Comparison of ENCODE assay signal across 13 mouse cellular contexts in genomic region chr6:5379048-5379447, GRCm38 (mm10). TPM values are rescaled to one million over a fixed set of nuclear protein-coding genes. Genes with fewer than 3 reads are reported as not detected.
DNase-seq lines count a peak whose midpoint lies in the region; ATAC-seq and TF ChIP-seq lines count a peak whose summit lies in the region.
"Had no signal": no experiment of that assay in that cellular context is flagged by ENCODE, and none has a peak within 500 bp of the region (broad histone marks: within the 10 kb centered on the region; RNA-seq: fewer than 3 reads in every experiment).

No protein-coding gene starts in this region.

- peak overlapping the region; percentile 85 for H3K27ac ChIP-seq in midbrain, embryonic 10.5 days (replicated peaks)
- no peak overlapping the region for H3K27ac ChIP-seq in midbrain, postnatal 0 days (ENCODE audit: low read depth, low read length)
- peak overlapping the region; percentile 93 for H3K27ac ChIP-seq in hindbrain, embryonic 10.5 days
- peak overlapping the region; percentile 63; the same call in 1 of the 2 replicates for H3K27ac ChIP-seq in limb, embryonic 15.5 days

- no peaks in the 10 kb centered on the region for H3K36me3 ChIP-seq in midbrain, embryonic 10.5 days
- H3K36me3 ChIP-seq in midbrain, postnatal 0 days (ENCODE audit: insufficient read depth, low read length): no peaks in the 10 kb centered on the region
- H3K36me3 ChIP-seq in hindbrain, embryonic 10.5 days: no peaks in the 10 kb centered on the region
- H3K36me3 ChIP-seq in limb, embryonic 15.5 days: no peaks in the 10 kb centered on the region

- H3K4me3 ChIP-seq in midbrain, embryonic 10.5 days: no peak overlapping the region
- H3K4me3 ChIP-seq in midbrain, postnatal 0 days (ENCODE audit: low read depth, low read length): no peak overlapping the region
- H3K4me3 ChIP-seq in hindbrain, embryonic 10.5 days: no peak overlapping the region
- peak overlapping the region; percentile 26; the same call in 1 of the 2 replicates for H3K4me3 ChIP-seq in limb, embryonic 15.5 days

- H3K27me3 ChIP-seq in midbrain, embryonic 10.5 days (ENCODE audit: low read depth, poor library complexity, severe bottlenecking): peaks cover 7% of the 10 kb centered on the region; the same call in 1 of the 2 replicates
- H3K27me3 ChIP-seq in midbrain, postnatal 0 days (ENCODE audit: insufficient read depth, low read length): no peaks in the 10 kb centered on the region
- H3K27me3 ChIP-seq in hindbrain, embryonic 10.5 days (ENCODE audit: insufficient read depth, poor library complexity, severe bottlenecking): no peaks in the 10 kb centered on the region
- H3K27me3 ChIP-seq in limb, embryonic 15.5 days: no peaks in the 10 kb centered on the region

- intact Hi-C loops in heart, postnatal 25 days (cut with DNase I): no loop called here

- ATAC-seq in midbrain, postnatal 0 days (ENCODE audit: low FRiP score): no peak
- ATAC-seq in limb, embryonic 15.5 days (ENCODE audit: insufficient number of reproducible peaks, low FRiP score, low TSS enrichment, low read depth): no peak

- no peak overlapping the region for H3K9ac ChIP-seq in midbrain, postnatal 0 days (replicated peaks; ENCODE audit: low read length, poor library complexity, severe bottlenecking)
- H3K9ac ChIP-seq in limb, embryonic 15.5 days: no peak overlapping the region

- peaks cover 62% of the 10 kb centered on the region for H3K4me1 ChIP-seq in midbrain, embryonic 10.5 days
- H3K4me1 ChIP-seq in midbrain, postnatal 0 days (ENCODE audit: insufficient read depth, low read length): peaks cover 9% of the 10 kb centered on the region; the same call in 1 of the 2 replicates
- peaks cover 64% of the 10 kb centered on the region for H3K4me1 ChIP-seq in hindbrain, embryonic 10.5 days (replicated peaks)
- H3K4me1 ChIP-seq in limb, embryonic 15.5 days: peaks cover 32% of the 10 kb centered on the region

- no peaks in the 10 kb centered on the region for H3K9me3 ChIP-seq in midbrain, embryonic 10.5 days (replicated peaks)
- H3K9me3 ChIP-seq in midbrain, postnatal 0 days (ENCODE audit: low read length): no peaks in the 10 kb centered on the region
- no peaks in the 10 kb centered on the region for H3K9me3 ChIP-seq in hindbrain, embryonic 10.5 days
- H3K9me3 ChIP-seq in limb, embryonic 15.5 days: no peaks in the 10 kb centered on the region

- WGBS in midbrain, embryonic 10.5 days: 91% methylated on average over 3 of the region's 3 CpGs
- WGBS in midbrain, postnatal 0 days: 77% methylated on average over 3 of the region's 3 CpGs
- WGBS in hindbrain, embryonic 10.5 days: 91% methylated on average over 3 of the region's 3 CpGs
- 42% methylated on average over 3 of the region's 3 CpGs for WGBS in limb, embryonic 15.5 days

- no peak for TF ChIP-seq CTCF in midbrain, postnatal 0 days (IDR thresholded peaks at IDR 0.05)

- DNase-seq in midbrain, embryonic 10.5 days (ENCODE audit: low spot score): no peak
- no peak for DNase-seq in midbrain, postnatal 0 days (ENCODE audit: low spot score)
- no peak for DNase-seq in hindbrain, embryonic 10.5 days (ENCODE audit: low spot score)
- no peak for DNase-seq in heart, postnatal 25 days (ENCODE audit: low spot score)
- no peak for DNase-seq in Muller cell, postnatal 12 days (ENCODE audit: inconsistent ontology term)
- DNase-seq in left cerebral cortex, adult 9 months (ENCODE audit: low spot score in 2 of 2): no peak
- no peak for DNase-seq in cerebellum, adult 18-20 months
- DNase-seq: cerebellum, postnatal 14 days; heart, postnatal 36 days; kidney, postnatal 10 days; lung, adult 18-20 months; thymus, adult 2 months had no signal

- H3K4me2 ChIP-seq in midbrain, postnatal 0 days (ENCODE audit: low read depth, low read length, poor library complexity, severe bottlenecking): no peak overlapping the region
- H3K4me2 ChIP-seq in limb, embryonic 15.5 days: peak overlapping the region; percentile 52

RNA-seq across cellular contexts. Expression of gene Asb4, which starts 4.1 kb away (rescaled TPM):
- polyA plus RNA-seq in midbrain, embryonic 10.5 days (2016; fragmentation: Nextera tagmentation; extraction: Ambion mirVana): 25.3 and 25.7 TPM in 2 replicates
- total RNA-seq in midbrain, postnatal 0 days (2014; rRNA removed): 9.0 and 9.7 TPM in 2 replicates
- 15.4 and 23.0 TPM in 2 replicates for polyA plus RNA-seq in midbrain, postnatal 0 days (2015; fragmentation: Nextera tagmentation; extraction: Ambion mirVana)
- polyA plus RNA-seq in hindbrain, embryonic 10.5 days (2016; fragmentation: Nextera tagmentation; extraction: Ambion mirVana): 22.0 and 24.3 TPM in 2 replicates
- 21.3 and 28.5 TPM in 2 replicates for polyA plus RNA-seq in limb, embryonic 15.5 days (2015; fragmentation: Nextera tagmentation; extraction: Ambion mirVana)
- total RNA-seq in heart, postnatal 25 days (2021): 1 to 10 TPM; 6.2 to 9.7 TPM
